Mouse (Mus musculus) MEL (cell line): ENCODE results near the gene Emilin2. TPM values are rescaled to one million over a fixed set of nuclear protein-coding genes. Genes with fewer than 3 reads are reported as not detected.

Source experiments
- DNase-seq: peaks from one replicate; pipeline ENCODE4 v3.0.0; 2011; ENCODE audit warnings: low read depth, low spot score
- H3K27ac ChIP-seq: 2 replicates; pipeline ENCODE4 v1.5.1; 2012; ENCODE audit warnings: low read depth, mild to moderate bottlenecking, control low read depth, low read length, moderate library complexity; ENCODE audit not compliant: control insufficient read depth
- H3K27me3 ChIP-seq, 2 experiments: fragments of 150-350 bp in 1 of 2; sonication (generic) in 1 of 2; 2 replicates each; pipeline ENCODE4 v1.6.1; 2012; ENCODE audit warnings: low read length in 2 of 2, mild to moderate bottlenecking in 2 of 2, improper control_type of control experiment in 1 of 2, moderate library complexity in 1 of 2; ENCODE audit not compliant: insufficient read depth in 2 of 2, control insufficient read depth in 1 of 2
- H3K36me3 ChIP-seq, 2 experiments: 2 replicates each; pipeline ENCODE4 v1.6.1; 2012 to 2014; ENCODE audit warnings: low read length in 2 of 2, improper control_type of control experiment in 1 of 2, inconsistent platforms in 1 of 2, mild to moderate bottlenecking in 1 of 2; ENCODE audit not compliant: insufficient read depth in 2 of 2, control insufficient read depth in 1 of 2
- H3K4me1 ChIP-seq, 2 experiments: fragments of 150-350 bp in 1 of 2; sonication (generic) in 1 of 2; 2 replicates each; pipeline ENCODE4 v1.6.1; 2012; ENCODE audit warnings: low read length in 2 of 2, improper control_type of control experiment in 1 of 2, mild to moderate bottlenecking in 1 of 2; ENCODE audit not compliant: insufficient read depth in 2 of 2, control insufficient read depth in 1 of 2
- H3K4me3 ChIP-seq, 2 experiments: fragments of 150-350 bp in 1 of 2; sonication (generic) in 1 of 2; 2 replicates each; pipeline ENCODE4 v1.5.1; 2012; ENCODE audit warnings: low read depth in 2 of 2, low read length in 2 of 2, mild to moderate bottlenecking in 2 of 2, moderate library complexity in 2 of 2, control low read depth in 1 of 2, improper control_type of control experiment in 1 of 2; ENCODE audit not compliant: control insufficient read depth in 1 of 2, insufficient read depth in 1 of 2
- H3K79me2 ChIP-seq: 2 replicates; pipeline ENCODE4 v1.6.1; 2012; ENCODE audit warnings: mild to moderate bottlenecking, low read length, moderate library complexity; ENCODE audit not compliant: control insufficient read depth, poor library complexity, insufficient read depth
- H3K9ac ChIP-seq: 2 replicates; pipeline ENCODE4 v1.6.1; 2012; ENCODE audit warnings: low read depth, mild to moderate bottlenecking, control low read depth, low read length, moderate library complexity; ENCODE audit not compliant: control insufficient read depth, poor library complexity, severe bottlenecking
- H3K9me3 ChIP-seq: fragments of 150-350 bp; sonication (generic); replicated peaks from 2 replicates; pipeline ENCODE4 v1.6.1; 2012; ENCODE audit warnings: mild to moderate bottlenecking, low read length, improper control_type of control experiment, moderate library complexity; ENCODE audit not compliant: insufficient read depth
- BHLHE40 ChIP-seq: IDR thresholded peaks from 2 replicates; pipeline ENCODE4 v1.6.1; 2012; ENCODE audit warnings: low read depth, mild to moderate bottlenecking, inconsistent platforms, low read length, improper control_type of control experiment, borderline replicate concordance
- E2F4 ChIP-seq: IDR thresholded peaks from 2 replicates; pipeline ENCODE4 v1.6.1; 2011; ENCODE audit warnings: low read depth, low read length, improper control_type of control experiment, borderline replicate concordance
- EP300 ChIP-seq, 2 experiments: IDR thresholded peaks; 2 replicates each; pipeline ENCODE4 v1.6.1; 2011; ENCODE audit warnings: improper control_type of control experiment in 2 of 2, low read length in 2 of 2, low read depth in 1 of 2, mild to moderate bottlenecking in 1 of 2
- ETS1 ChIP-seq: IDR thresholded peaks from 2 replicates; pipeline ENCODE4 v1.6.1; 2012; ENCODE audit warnings: low read depth, mild to moderate bottlenecking, inconsistent platforms, low read length, improper control_type of control experiment, moderate library complexity
- GABPA ChIP-seq: IDR thresholded peaks from 2 replicates; pipeline ENCODE4 v1.6.1; 2012; ENCODE audit warnings: low read depth, mild to moderate bottlenecking, inconsistent platforms, low read length, improper control_type of control experiment, moderate library complexity
- GATA1 ChIP-seq: IDR thresholded peaks from 2 replicates; pipeline ENCODE4 v1.6.1; 2011; ENCODE audit warnings: low read depth, low read length, improper control_type of control experiment
- KAT2A ChIP-seq: conservative IDR thresholded peaks from 2 replicates; pipeline ENCODE4 v1.6.1; 2012; ENCODE audit warnings: low read depth, low read length, improper control_type of control experiment, inconsistent platforms
- MAFK ChIP-seq: IDR thresholded peaks from 2 replicates; pipeline ENCODE4 v1.6.1; 2011; ENCODE audit warnings: low read depth, mild to moderate bottlenecking, low read length, improper control_type of control experiment, borderline replicate concordance
- MAX ChIP-seq: IDR thresholded peaks from 2 replicates; pipeline ENCODE4 v1.6.1; 2011; ENCODE audit warnings: low read length, improper control_type of control experiment
- MAZ ChIP-seq: IDR thresholded peaks from 2 replicates; pipeline ENCODE4 v1.6.1; 2012; ENCODE audit warnings: low read depth, mild to moderate bottlenecking, inconsistent platforms, low read length, improper control_type of control experiment
- MEF2A ChIP-seq: IDR thresholded peaks from 2 replicates; pipeline ENCODE4 v1.6.1; 2014; ENCODE audit warnings: low read depth, mild to moderate bottlenecking, inconsistent platforms, low read length, improper control_type of control experiment; ENCODE audit not compliant: poor library complexity, insufficient replicate concordance, severe bottlenecking; ENCODE audit errors: extremely low read depth
- MYC ChIP-seq: IDR thresholded peaks from 2 replicates; pipeline ENCODE4 v1.6.1; 2011; ENCODE audit warnings: low read depth, mild to moderate bottlenecking, low read length, improper control_type of control experiment, moderate library complexity
- NRF1 ChIP-seq: IDR thresholded peaks from 2 replicates; pipeline ENCODE4 v1.6.1; 2014; ENCODE audit warnings: low read depth, mild to moderate bottlenecking, inconsistent platforms, low read length, improper control_type of control experiment, moderate library complexity; ENCODE audit not compliant: poor library complexity, insufficient read depth, severe bottlenecking
- POLR2A ChIP-seq, 2 experiments: IDR thresholded peaks; 2 replicates each; pipeline ENCODE4 v1.6.1; 2011 to 2012; ENCODE audit warnings: low read length in 2 of 2, mild to moderate bottlenecking in 2 of 2, control low read depth in 1 of 2, improper control_type of control experiment in 1 of 2, low read depth in 1 of 2, moderate library complexity in 1 of 2; ENCODE audit not compliant: control insufficient read depth in 1 of 2, insufficient read depth in 1 of 2, poor library complexity in 1 of 2
- POLR2AphosphoS5 ChIP-seq: IDR thresholded peaks from 2 replicates; pipeline ENCODE4 v1.6.1; 2012; ENCODE audit warnings: low read depth, borderline replicate concordance, mild to moderate bottlenecking, inconsistent platforms, low read length, moderate library complexity, mixed read lengths
- RCOR1 ChIP-seq: IDR thresholded peaks from 2 replicates; pipeline ENCODE4 v1.6.1; 2012; ENCODE audit warnings: low read depth, mild to moderate bottlenecking, inconsistent platforms, low read length, improper control_type of control experiment
- SIN3A ChIP-seq: IDR thresholded peaks from 2 replicates; pipeline ENCODE4 v1.6.1; 2012; ENCODE audit warnings: low read length, improper control_type of control experiment, inconsistent platforms
- SMC3 ChIP-seq: IDR thresholded peaks from 2 replicates; pipeline ENCODE4 v1.6.1; 2011; ENCODE audit warnings: low read depth, low read length, improper control_type of control experiment
- TCF12 ChIP-seq: IDR thresholded peaks from 2 replicates; pipeline ENCODE4 v1.6.1; 2014; ENCODE audit warnings: low read depth, mild to moderate bottlenecking, inconsistent platforms, low read length, improper control_type of control experiment, moderate library complexity
- USF1 ChIP-seq: IDR thresholded peaks from 2 replicates; pipeline ENCODE4 v1.6.1; 2014; ENCODE audit warnings: low read depth, mild to moderate bottlenecking, inconsistent platforms, low read length, improper control_type of control experiment, moderate library complexity
- USF2 ChIP-seq, 2 experiments: IDR thresholded peaks; 2 replicates each; pipeline ENCODE4 v1.6.1; 2011 to 2012; ENCODE audit warnings: improper control_type of control experiment in 2 of 2, low read length in 2 of 2, borderline replicate concordance in 1 of 2, inconsistent platforms in 1 of 2, low read depth in 1 of 2, mild to moderate bottlenecking in 1 of 2; ENCODE audit not compliant: insufficient read depth in 1 of 2
- ZC3H11A ChIP-seq: IDR thresholded peaks from 2 replicates; pipeline ENCODE4 v1.6.1; 2012; ENCODE audit warnings: low read depth, mild to moderate bottlenecking, inconsistent platforms, low read length, improper control_type of control experiment
- ZKSCAN1 ChIP-seq: IDR thresholded peaks from 2 replicates; pipeline ENCODE4 v1.6.1; 2012; ENCODE audit warnings: low read depth, mild to moderate bottlenecking, inconsistent platforms, low read length, improper control_type of control experiment, moderate library complexity
- ZNF384 ChIP-seq: IDR thresholded peaks from 2 replicates; pipeline ENCODE4 v1.6.1; 2012; ENCODE audit warnings: low read depth, mild to moderate bottlenecking, inconsistent platforms, low read length, improper control_type of control experiment
- polyA plus RNA-seq, 2 experiments: library from polyadenylated mRNA; stranded (reverse) in 1 of 2; unstranded in 1 of 2; fragments of >175 nt in 1 of 2; fragments of >200 nt in 1 of 2; gene quantifications; 2 replicates each; pipeline versions ENCODE4 v1.2.1 to v1.2.4; 2012; ENCODE audit warnings: low replicate concordance in 2 of 2, low read depth in 1 of 2; ENCODE audit not compliant: insufficient read length in 2 of 2, insufficient read depth in 1 of 2, missing spikeins in 1 of 2
- total RNA-seq: library from RNA; depleted of rRNA; stranded (reverse); fragments of 300-350 nt; gene quantifications from 2 replicates; pipeline ENCODE4 v1.2.3, GENCODE M21; 2012

Emilin2 gene
- total and polyA plus RNA-seq, 3 experiments = 37.4 to 95.5 (median 92.6) TPM

- H3K9ac ChIP-seq = no peak overlapping the region
- H3K4me1 ChIP-seq = no peaks in the 10 kb centered on the region
- no peaks in the 10 kb centered on the region for H3K9me3 ChIP-seq
- DNase-seq = no peak
- no peak for TF ChIP-seq MAX
- no peak for TF ChIP-seq MAFK
- TF ChIP-seq POLR2AphosphoS5 = no peak
- TF ChIP-seq KAT2A = no peak
- no peak for TF ChIP-seq SMC3
- no peak overlapping the region for H3K27ac ChIP-seq
- peaks cover 0 to 6% of the 10 kb centered on the region in 2 experiments; a peak in 2 of 4 replicates for H3K36me3 ChIP-seq
- H3K79me2 ChIP-seq = peaks cover 5% of the 10 kb centered on the region; the same call in 1 of the 2 replicates
- H3K4me3 ChIP-seq = no peak overlapping the region
- no peaks in the 10 kb centered on the region for H3K27me3 ChIP-seq
Observed at GRCm38 (mm10) chr17:71301413-71301812, 10.4 kb downstream of the Emilin2 start.

- 0 out of 4 replicates have a peak, but pooled peaks cover 2% of the 10 kb centered on the region in 2 experiments for H3K4me1 ChIP-seq
Observed at GRCm38 (mm10) chr17:71300338-71300737, 11.4 kb downstream of the Emilin2 start.

GRCm38 (mm10) chr17:71299879-71300278 lies 11.9 kb downstream of the Emilin2 start:
- no peak for DNase-seq
- H3K27ac ChIP-seq = no peak overlapping the region
- no peak overlapping the region for H3K4me3 ChIP-seq
- peaks cover 2 to 6% of the 10 kb centered on the region in 2 experiments for H3K36me3 ChIP-seq
- TF ChIP-seq SMC3 (no peak), SIN3A (no peak), NRF1 (no peak), ZNF384 (no peak), RCOR1 (no peak), USF2 (IDR thresholded peaks at IDR 0.05; ENCODE audit: borderline replicate concordance in 1 of 2, insufficient read depth in 1 of 2, low read depth in 1 of 2, low read length in 2 of 2) (no peak), ETS1 (no peak), POLR2AphosphoS5 (no peak), KAT2A (no peak), MAFK (no peak), BHLHE40 (no peak), GABPA (no peak), E2F4 (no peak), ZKSCAN1 (no peak), POLR2A (IDR thresholded peaks at IDR 0.05; ENCODE audit: control insufficient read depth in 1 of 2, insufficient read depth in 1 of 2, low read depth in 1 of 2, low read length in 2 of 2, poor library complexity in 1 of 2) (no peak)
- H3K4me1 ChIP-seq = peaks cover 3 to 7% of the 10 kb centered on the region in 2 experiments; a peak in 2 of 4 replicates
- H3K9ac ChIP-seq = no peak overlapping the region
- no peaks in the 10 kb centered on the region for H3K27me3 ChIP-seq
- peaks cover 5% of the 10 kb centered on the region; the same call in 1 of the 2 replicates for H3K79me2 ChIP-seq
- no peaks in the 10 kb centered on the region for H3K9me3 ChIP-seq

More at GRCm38 (mm10) chr17:71300338-71300737, 11.4 kb downstream of the Emilin2 start:
- DNase-seq = no peak
- Histone ChIP-seq H3K36me3 (peaks cover 0 to 6% of the 10 kb centered on the region in 2 experiments; a peak in 3 of 4 replicates), H3K27ac (no peak overlapping the region), H3K9ac (no peak overlapping the region), H3K4me3 (no peak overlapping the region), H3K79me2 (peaks cover 6% of the 10 kb centered on the region; the same call in 1 of the 2 replicates), H3K9me3 (no peaks in the 10 kb centered on the region), H3K27me3 (no peaks in the 10 kb centered on the region)
- no peak for TF ChIP-seq EP300 (IDR thresholded peaks at IDR 0.05; ENCODE audit: low read depth in 1 of 2, low read length in 2 of 2)
- no peak for TF ChIP-seq USF1
- no peak for TF ChIP-seq TCF12
- no peak for TF ChIP-seq ZC3H11A
- no peak for TF ChIP-seq GATA1
- TF ChIP-seq SIN3A = no peak
- no peak for TF ChIP-seq MAZ
- no peak for TF ChIP-seq POLR2AphosphoS5
- TF ChIP-seq MYC = no peak
- no peak for TF ChIP-seq MAFK
- no peak for TF ChIP-seq MEF2A
- no peak for TF ChIP-seq MAX
- TF ChIP-seq BHLHE40 = no peak
